Mouse (Mus musculus): Measurements from ENCODE around the gene Pknox1.

DNA sequence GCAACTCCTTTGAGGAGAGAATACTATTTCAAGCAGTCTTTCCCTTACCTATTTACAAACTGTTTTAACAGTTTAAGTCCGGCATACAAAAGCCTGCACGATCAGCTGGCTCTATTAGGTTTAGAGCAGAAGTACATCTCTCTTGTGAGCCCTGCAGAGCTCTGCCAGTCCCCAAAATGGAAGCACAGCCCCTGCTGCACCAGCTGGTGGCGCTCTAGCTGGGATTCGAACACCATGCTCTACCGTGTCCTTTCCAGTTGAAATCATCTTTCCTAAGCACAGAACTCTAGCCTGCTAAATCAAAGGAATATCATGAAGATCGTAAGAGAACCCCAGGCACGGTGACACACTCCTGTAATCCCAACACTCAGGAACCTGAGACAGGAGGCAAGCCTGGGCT lies 41.9 kb downstream of the Pknox1 start:
- TF ChIP-seq CTCF (IDR thresholded peaks at IDR 0.05; ENCODE audit: low read depth, low read length) = no peak
- TF ChIP-seq GATA1 (IDR thresholded peaks at IDR 0.05; ENCODE audit: borderline replicate concordance, low read length) = no peak

Measured in G1E (cell line).